Comparison of ENCODE assay signal across 10 mouse cellular contexts in genomic region chr11:90577057-90577780, GRCm38 (mm10).
DNase-seq lines count a peak whose midpoint lies in the region; ATAC-seq and TF ChIP-seq lines count a peak whose summit lies in the region.
"Had no signal": no experiment of that assay in that cellular context is flagged by ENCODE, and none has a peak within 500 bp of the region (broad histone marks: within the 10 kb centered on the region; RNA-seq: fewer than 3 reads in every experiment).

No protein-coding gene starts in this region.

- H3K4me3 ChIP-seq in forebrain, postnatal 0 days (ENCODE audit: low read depth, low read length), result no peak overlapping the region
- H3K4me3 ChIP-seq: hindbrain, embryonic 10.5 days had no signal

- DNase-seq in cerebellum, adult 11-12 months, result peak; percentile 1
- no peak for DNase-seq in cerebellum, adult 9-10 months
- DNase-seq in 3T3-L1 (ENCODE audit: low read depth, low spot score), result peak; percentile 67
- peak; percentile 41 to 57 for DNase-seq in heart, postnatal 10 days
- DNase-seq in kidney, postnatal 25 days, result peak; percentile 20 to 53
- DNase-seq in urinary bladder, adult 2 months (ENCODE audit: low spot score), result no peak
- no peak for DNase-seq in layer of hippocampus, postnatal 10 days (ENCODE audit: low spot score in 2 of 2)
- no peak for DNase-seq in forebrain, postnatal 0 days
- DNase-seq: B cell, adult 2 months had no signal

- 87% methylated on average over 7 of the region's 7 CpGs for WGBS in forebrain, postnatal 0 days

- no peak for TF ChIP-seq CTCF in forebrain, postnatal 0 days (IDR thresholded peaks at IDR 0.05; ENCODE audit: low read depth)

- no peak overlapping the region for H3K27ac ChIP-seq in forebrain, postnatal 0 days (ENCODE audit: low read depth, low read length)
- H3K27ac ChIP-seq: hindbrain, embryonic 10.5 days had no signal

- intact Hi-C loops in heart, postnatal 10 days (cut with DNase I), result no loop called here

- no peak overlapping the region for H3K4me2 ChIP-seq in forebrain, postnatal 0 days (ENCODE audit: low read depth)

- H3K4me1 ChIP-seq in forebrain, postnatal 0 days (ENCODE audit: insufficient read depth), result no peaks in the 10 kb centered on the region
- H3K4me1 ChIP-seq: hindbrain, embryonic 10.5 days had no signal

- no peak for ATAC-seq in forebrain, postnatal 0 days

- no peaks in the 10 kb centered on the region for H3K27me3 ChIP-seq in forebrain, postnatal 0 days (ENCODE audit: insufficient read depth, low read length)

- no peak overlapping the region for H3K9ac ChIP-seq in forebrain, postnatal 0 days

- H3K36me3 ChIP-seq in forebrain, postnatal 0 days (ENCODE audit: insufficient read depth), result no peaks in the 10 kb centered on the region

- no peaks in the 10 kb centered on the region for H3K9me3 ChIP-seq in forebrain, postnatal 0 days (ENCODE audit: low read length)
- H3K9me3 ChIP-seq: hindbrain, embryonic 10.5 days had no signal

Comparison
In these comparisons a context has a peak if more than half of its experiments do, and no peak if none do; other contexts are left out.
1. DNase-seq: peak in cerebellum, adult 11-12 months (single experiment), 3T3-L1 (single experiment), heart, postnatal 10 days (2 of 2) and kidney, postnatal 25 days (2 of 2); none in cerebellum, adult 9-10 months (single experiment), urinary bladder, adult 2 months (single experiment), layer of hippocampus, postnatal 10 days (0 of 2) and forebrain, postnatal 0 days (single experiment).